Mouse (Mus musculus) liver, embryonic 14.5 days (tissue): ENCODE measurements around the gene Plk1. TPM values are rescaled to one million over a fixed set of nuclear protein-coding genes. Genes with fewer than 3 reads are reported as not detected.

Source experiments
- ATAC-seq: fragments of 200-750 bp; cut with Nextera tagmentation; 2 replicates; pipeline ENCODE4 v1.8.0; 2017; ENCODE audit warnings: moderate number of reproducible peaks, mild to moderate bottlenecking, moderate library complexity; ENCODE audit not compliant: insufficient read depth
- DNase-seq, 3 experiments: peaks; one replicate each; pipeline ENCODE4 v3.0.0-alpha.2; 2012 to 2013; ENCODE audit warnings: low read depth in 3 of 3, low spot score in 3 of 3
- H3K27ac ChIP-seq: fragments of 300-500 bp; sonication (generic); 2 replicates; pipeline ENCODE4 v1.5.1; 2014; ENCODE audit warnings: moderate library complexity, mild to moderate bottlenecking, control low read depth, inconsistent platforms
- H3K27me3 ChIP-seq: fragments of 300-500 bp; sonication (generic); 2 replicates; pipeline ENCODE4 v1.6.1; 2014; ENCODE audit warnings: mild to moderate bottlenecking, low read length, moderate library complexity; ENCODE audit not compliant: control insufficient read depth, insufficient read depth
- H3K36me3 ChIP-seq: fragments of 300-500 bp; sonication (generic); replicated peaks from 2 replicates; pipeline ENCODE4 v1.6.1; 2014; ENCODE audit warnings: low read depth; ENCODE audit not compliant: control insufficient read depth, insufficient read depth
- H3K4me1 ChIP-seq, 2 experiments: fragments of 200-500 bp in 1 of 2; fragments of 300-500 bp in 1 of 2; sonication (generic) in 1 of 2; replicated peaks; 2 replicates each; pipeline ENCODE4 v1.6.1; 2012 to 2014; ENCODE audit warnings: antibody characterized with exemption in 1 of 2, inconsistent platforms in 1 of 2, low read length in 1 of 2; ENCODE audit not compliant: control insufficient read depth in 2 of 2, insufficient read depth in 2 of 2
- H3K4me2 ChIP-seq: fragments of 300-500 bp; sonication (generic); 2 replicates; pipeline ENCODE4 v1.6.1; 2014; ENCODE audit warnings: low read depth, mild to moderate bottlenecking, control low read depth, moderate library complexity
- H3K4me3 ChIP-seq, 2 experiments: fragments of 200-500 bp in 1 of 2; fragments of 300-500 bp in 1 of 2; sonication (generic) in 1 of 2; 2 replicates each; pipeline ENCODE4 v1.5.1; 2012 to 2014; ENCODE audit warnings: low read depth in 2 of 2, low read length in 2 of 2, mild to moderate bottlenecking in 2 of 2, control low read depth in 1 of 2, inconsistent platforms in 1 of 2, moderate library complexity in 1 of 2; ENCODE audit not compliant: insufficient read depth in 1 of 2
- H3K9ac ChIP-seq: fragments of 300-500 bp; sonication (generic); replicated peaks from 2 replicates; pipeline ENCODE4 v1.6.1; 2014; ENCODE audit warnings: mild to moderate bottlenecking, control low read depth, moderate library complexity
- H3K9me3 ChIP-seq: fragments of 300-500 bp; sonication (generic); 2 replicates; pipeline ENCODE4 v1.6.1; 2016; ENCODE audit warnings: low read length, mixed read lengths; ENCODE audit not compliant: control insufficient read depth
- CTCF ChIP-seq: IDR thresholded peaks from 2 replicates; pipeline ENCODE4 v1.5.1; 2016; ENCODE audit warnings: antibody characterized with exemption, low read depth, control low read depth
- EP300 ChIP-seq: IDR thresholded peaks from 2 replicates; pipeline ENCODE4 v1.6.1; 2016; ENCODE audit warnings: antibody characterized with exemption, low read depth
- WGBS: fragments of 180-500 bp; shearing (Covaris S2); extraction: QIAGEN DNeasy Blood & Tissue Kit; methylation state at CpG from one replicate; pipeline ENCODE4 v1.1.7; 2014; ENCODE audit not compliant: insufficient replicate concordance; 5-methylcytosine and 5-hydroxymethylcytosine counted together
- polyA plus RNA-seq, 2 experiments: library from polyadenylated mRNA; depleted of rRNA in 1 of 2; stranded (reverse) in 1 of 2; unstranded in 1 of 2; fragments of >200 nt; fragmentation: Nextera tagmentation in 1 of 2; extraction: Ambion mirVana in 1 of 2; gene quantifications; 2 replicates each; pipeline versions ENCODE4 v1.2.1 to v1.2.3; 2012 to 2014

Plk1 gene
- 53.5 and 59.6 TPM in 2 replicates for polyA plus RNA-seq (2012; rRNA removed)
- 77.0 and 87.0 TPM in 2 replicates for polyA plus RNA-seq (2014; fragmentation: Nextera tagmentation; extraction: Ambion mirVana)

DNA sequence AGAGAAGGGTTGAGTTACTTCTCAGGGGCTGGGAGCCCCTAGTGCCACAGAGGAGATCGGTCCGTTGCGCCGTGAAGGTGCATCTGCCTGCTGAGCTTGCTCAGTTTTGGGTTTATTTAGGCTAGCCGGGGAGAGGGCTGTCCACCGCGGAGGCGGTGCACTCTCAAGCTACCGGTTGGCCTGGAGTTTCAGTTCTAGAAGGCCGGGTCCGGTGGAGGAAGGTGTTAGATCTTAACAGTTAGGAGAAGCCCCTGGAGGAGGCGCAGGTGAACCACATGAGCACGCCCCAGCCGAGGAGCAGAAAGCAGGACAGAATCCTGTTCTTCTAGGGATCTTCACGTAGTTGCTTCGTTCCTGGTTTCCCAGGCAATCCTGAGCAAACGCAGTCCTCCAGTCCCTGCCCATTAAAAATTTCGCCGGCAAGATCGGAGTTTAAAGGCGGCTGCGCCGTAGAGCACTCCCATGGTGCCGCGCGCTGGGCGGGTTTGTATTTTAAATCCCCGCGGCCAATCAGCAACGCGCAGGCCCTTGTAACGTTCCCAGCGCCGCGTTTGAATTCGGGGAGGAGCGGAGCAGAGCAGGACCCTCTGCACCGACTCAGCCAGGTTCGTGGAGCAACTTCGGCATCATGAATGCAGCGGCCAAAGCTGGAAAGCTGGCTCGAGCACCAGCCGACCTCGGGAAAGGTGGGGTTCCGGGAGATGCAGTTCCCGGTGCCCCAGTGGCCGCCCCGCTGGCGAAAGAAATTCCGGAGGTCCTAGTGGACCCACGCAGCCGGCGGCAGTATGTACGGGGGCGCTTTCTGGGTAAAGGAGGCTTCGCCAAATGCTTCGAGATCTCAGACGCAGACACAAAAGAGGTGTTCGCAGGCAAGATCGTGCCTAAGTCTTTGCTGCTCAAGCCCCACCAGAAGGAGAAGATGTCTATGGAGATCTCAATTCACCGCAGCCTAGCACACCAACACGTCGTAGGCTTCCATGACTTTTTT, at the start of gene Plk1:
Gene Plk1, plus strand, starts transcription at position 525 of the 988 bp plus-strand sequence.
- H3K27ac ChIP-seq: peak within 1 kb of the TSS; percentile 80
- no peaks in the 10 kb centered on the region for H3K27me3 ChIP-seq
- H3K4me1 ChIP-seq: peaks cover 12 to 22% of the 10 kb centered on the region in 2 experiments
- peak; percentile 92 for ATAC-seq
- H3K4me3 ChIP-seq: peak within 1 kb of the TSS; percentile 89 to 96
- peak within 1 kb of the TSS; percentile 88 for H3K4me2 ChIP-seq
- peak; percentile 77 to 79 (median 77) for DNase-seq
- peaks cover 36% of the 10 kb centered on the region for H3K36me3 ChIP-seq
- H3K9ac ChIP-seq: peak within 1 kb of the TSS; percentile 94
- peak; percentile 55 for TF ChIP-seq EP300
- TF ChIP-seq CTCF: peak; percentile 12; the same call in 1 of the 2 replicates
- under 1% methylated on average over 63 of the region's 63 CpGs for WGBS
- H3K9me3 ChIP-seq: no peaks in the 10 kb centered on the region

DNA sequence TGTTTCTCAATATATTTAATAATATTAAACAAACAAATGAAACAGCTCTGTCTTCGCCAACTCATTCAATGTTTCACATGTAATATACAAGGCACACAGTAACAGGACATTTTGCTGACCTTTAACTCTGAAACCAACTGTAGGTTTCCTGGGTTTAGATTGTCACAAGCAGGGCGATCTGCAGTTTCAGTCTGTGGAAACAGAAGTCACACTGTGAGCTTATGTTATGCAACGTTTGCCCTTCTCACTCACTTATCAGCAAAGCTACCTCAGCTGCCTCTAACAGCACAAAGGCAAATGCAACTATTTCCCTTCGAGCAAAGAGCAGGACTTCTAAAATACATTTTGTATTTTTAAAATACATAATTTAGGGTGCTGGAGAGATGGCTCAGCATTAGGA, 35.7 kb upstream of the Plk1 start:
- DNase-seq (no peak), ATAC-seq (no peak)
- no peak overlapping the region for H3K27ac ChIP-seq
- no peaks in the 10 kb centered on the region for H3K9me3 ChIP-seq
- H3K4me3 ChIP-seq: no peak overlapping the region
- TF ChIP-seq CTCF: no peak
- no peak for TF ChIP-seq EP300
- peaks cover 57% of the 10 kb centered on the region for H3K36me3 ChIP-seq
- no peak overlapping the region for H3K4me2 ChIP-seq
- H3K27me3 ChIP-seq: no peaks in the 10 kb centered on the region
- H3K4me1 ChIP-seq: no peaks in the 10 kb centered on the region
- WGBS: 67% methylated on average over 4 of the region's 4 CpGs
- H3K9ac ChIP-seq: no peak overlapping the region

DNA sequence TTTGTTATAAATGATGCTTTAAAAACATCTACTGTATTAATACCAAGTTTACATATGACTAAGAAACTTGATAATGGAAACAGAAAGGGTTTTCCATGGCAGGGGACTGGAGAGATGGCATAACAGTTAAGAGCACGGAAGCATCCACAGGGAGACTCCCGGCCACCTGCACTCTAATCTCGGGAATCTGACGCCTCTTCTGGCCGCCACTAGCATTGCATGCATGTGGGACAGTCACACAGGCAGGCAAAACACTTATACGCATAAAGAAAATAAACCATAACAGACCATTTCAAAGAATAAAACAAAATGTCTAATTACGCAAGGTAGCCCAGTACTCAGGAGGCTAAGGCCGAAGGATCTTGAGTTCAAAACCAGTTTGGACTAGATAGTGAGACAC, 33.6 kb upstream of the Plk1 start:
- no peak for ATAC-seq
- no peak for DNase-seq
- no peaks in the 10 kb centered on the region for H3K4me1 ChIP-seq
- H3K4me2 ChIP-seq: no peak overlapping the region
- no peaks in the 10 kb centered on the region for H3K27me3 ChIP-seq
- no peaks in the 10 kb centered on the region for H3K9me3 ChIP-seq
- TF ChIP-seq EP300: no peak
- TF ChIP-seq CTCF: peak; percentile 35; the same call in 1 of the 2 replicates
- 73% methylated on average over 8 of the region's 8 CpGs for WGBS
- no peak overlapping the region for H3K9ac ChIP-seq
- peaks cover 49% of the 10 kb centered on the region for H3K36me3 ChIP-seq
- no peak overlapping the region for H3K27ac ChIP-seq
- H3K4me3 ChIP-seq: no peak overlapping the region

GRCm38 (mm10) chr7:122126946-122127345, 32.3 kb upstream of the Plk1 start:
- H3K4me3 ChIP-seq: no peak overlapping the region
- H3K36me3 ChIP-seq: peaks cover 43% of the 10 kb centered on the region
- no peaks in the 10 kb centered on the region for H3K9me3 ChIP-seq
- H3K27ac ChIP-seq: no peak overlapping the region
- DNase-seq: no peak
- no peak for ATAC-seq
- WGBS: 88% methylated on average over 11 of the region's 11 CpGs
- no peak overlapping the region for H3K4me2 ChIP-seq
- no peaks in the 10 kb centered on the region for H3K27me3 ChIP-seq
- H3K4me1 ChIP-seq: peaks cover 2% of the 10 kb centered on the region in 2 experiments; a peak in 1 of 4 replicates
- H3K9ac ChIP-seq: no peak overlapping the region
- TF ChIP-seq EP300: no peak

DNA sequence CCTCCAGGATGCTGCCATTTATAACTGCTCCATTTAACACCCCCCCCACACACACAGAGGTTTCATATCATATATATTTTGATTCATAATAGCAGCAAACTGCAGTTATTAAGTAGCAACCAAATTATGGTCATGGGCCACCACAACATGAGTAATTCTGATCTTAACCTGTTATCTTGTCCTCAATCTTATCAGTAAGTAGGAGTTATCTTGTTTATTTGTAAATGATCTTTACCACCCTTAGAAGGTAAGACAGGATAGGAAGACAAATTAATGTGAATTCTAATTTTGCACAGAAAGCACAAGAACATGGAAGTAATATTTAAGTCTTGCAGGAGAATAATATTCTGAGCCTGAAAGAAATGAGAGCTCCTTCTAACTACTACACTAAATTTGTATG, 27.4 kb upstream of the Plk1 start:
- peaks cover 2 to 7% of the 10 kb centered on the region in 2 experiments; a peak in 2 of 4 replicates for H3K4me1 ChIP-seq
- DNase-seq: no peak
- peaks cover 36% of the 10 kb centered on the region for H3K36me3 ChIP-seq
- H3K4me3 ChIP-seq: peak overlapping the region; percentile 74 to 78; a peak in 3 of 4 replicates
- peak overlapping the region; percentile 76 for H3K9ac ChIP-seq
- TF ChIP-seq EP300: no peak
- TF ChIP-seq CTCF: no peak
- H3K27me3 ChIP-seq: no peaks in the 10 kb centered on the region
- peak overlapping the region; percentile 71 for H3K4me2 ChIP-seq
- no peaks in the 10 kb centered on the region for H3K9me3 ChIP-seq
- H3K27ac ChIP-seq: no peak overlapping the region
- no peak for ATAC-seq
